Comparison of ENCODE assay signal across 19 mouse cellular contexts in genomic region chr3:133379997-133380396, GRCm38 (mm10).
DNase-seq lines count a peak whose midpoint lies in the region; ATAC-seq lines count a peak whose summit lies in the region.
"Had no signal": no experiment of that assay in that cellular context is flagged by ENCODE, and none has a peak within 500 bp of the region (broad histone marks: within the 10 kb centered on the region; RNA-seq: fewer than 3 reads in every experiment).

No protein-coding gene starts in this region.

- peak; percentile 100 for ATAC-seq in frontal cortex, adult (ENCODE audit: low TSS enrichment)
- no peak for ATAC-seq in activated CD4-positive, CD25-positive, alpha-beta regulatory T cell, adult 4 months
- ATAC-seq: CD4-positive, CD25-positive, alpha-beta regulatory T cell, adult 4 months; forebrain, embryonic 15.5 days had no signal

- intact Hi-C loops in left cerebral cortex, postnatal 36 days (cut with DNase I), result no loop called here

- no peak for DNase-seq in frontal cortex, postnatal 10 days (ENCODE audit: low spot score in 2 of 2)
- peak; percentile 8 to 23 for DNase-seq in left cerebral cortex, postnatal 36 days (ENCODE audit: low spot score in 2 of 2)
- DNase-seq in left cerebral cortex, adult 11 months (ENCODE audit: low spot score), result no peak
- peak; percentile 17 to 57 for DNase-seq in frontal cortex, postnatal 36 days (ENCODE audit: low spot score in 2 of 2)
- DNase-seq in right cerebral cortex, postnatal 36 days (ENCODE audit: low spot score in 2 of 2), result peak; percentile 7 to 27
- DNase-seq in lung, postnatal 10 days, result no peak
- DNase-seq: adrenal gland, postnatal 14 days; B cell, adult 2 months; cerebellum, adult 18-20 months; cerebellum, adult 9-11 months; cerebellum, postnatal 36 days; embryo, embryonic 11 days; gastrocnemius, postnatal 36 days; heart, adult 18-20 months; heart, postnatal 36 days had no signal

Comparison
In these comparisons a context has a peak if more than half of its experiments do, and no peak if none do; other contexts are left out.
1. DNase-seq: peak in left cerebral cortex, postnatal 36 days (2 of 2), frontal cortex, postnatal 36 days (2 of 2) and right cerebral cortex, postnatal 36 days (2 of 2); none in frontal cortex, postnatal 10 days (0 of 2), left cerebral cortex, adult 11 months (single experiment) and lung, postnatal 10 days (single experiment).